Comparison of ENCODE assay signal across 26 mouse cellular contexts in genomic region chr6:17112081-17112480, GRCm38 (mm10).
"Had no signal": no experiment of that assay in that cellular context is flagged by ENCODE, and none has a peak within 500 bp of the region (broad histone marks: within the 10 kb centered on the region; RNA-seq: fewer than 3 reads in every experiment).

No protein-coding gene starts in this region.

- H3K4me1 ChIP-seq: embryonic facial prominence, embryonic 12.5 days; embryonic facial prominence, embryonic 13.5 days; embryonic facial prominence, embryonic 15.5 days; forebrain, embryonic 10.5 days; forebrain, embryonic 12.5 days; forebrain, embryonic 13.5 days had no signal

- ATAC-seq: forebrain, embryonic 13.5 days; forebrain, embryonic 14.5 days; forebrain, embryonic 15.5 days; forebrain, embryonic 16.5 days; forebrain, postnatal 0 days had no signal

- H3K4me2 ChIP-seq: embryonic facial prominence, embryonic 12.5 days; embryonic facial prominence, embryonic 13.5 days; embryonic facial prominence, embryonic 15.5 days; forebrain, embryonic 12.5 days; forebrain, embryonic 13.5 days; forebrain, embryonic 15.5 days had no signal

- H3K27ac ChIP-seq: embryonic facial prominence, embryonic 10.5 days; embryonic facial prominence, embryonic 12.5 days; embryonic facial prominence, embryonic 13.5 days; embryonic facial prominence, embryonic 15.5 days; forebrain, embryonic 10.5 days; forebrain, embryonic 12.5 days; forebrain, embryonic 13.5 days; forebrain, embryonic 15.5 days; heart, adult 2 months had no signal

- H3K4me3 ChIP-seq: embryonic facial prominence, embryonic 10.5 days; embryonic facial prominence, embryonic 12.5 days; embryonic facial prominence, embryonic 13.5 days; embryonic facial prominence, embryonic 15.5 days; erythroblast, embryonic 14.5 days; forebrain, embryonic 10.5 days; forebrain, embryonic 12.5 days; forebrain, embryonic 13.5 days; forebrain, embryonic 15.5 days; gastrocnemius, adult 2 months; heart, adult 2 months had no signal

- H3K9me3 ChIP-seq: embryonic facial prominence, embryonic 10.5 days; embryonic facial prominence, embryonic 12.5 days; embryonic facial prominence, embryonic 13.5 days; embryonic facial prominence, embryonic 15.5 days; forebrain, embryonic 10.5 days; forebrain, embryonic 12.5 days; forebrain, embryonic 13.5 days; forebrain, embryonic 15.5 days had no signal

- H3K27me3 ChIP-seq: embryonic facial prominence, embryonic 12.5 days; embryonic facial prominence, embryonic 13.5 days; embryonic facial prominence, embryonic 15.5 days; forebrain, embryonic 12.5 days; forebrain, embryonic 13.5 days; forebrain, embryonic 15.5 days had no signal

- DNase-seq: cerebellum, adult 9-10 months; cerebellum, adult 9-11 months; cerebellum, postnatal 10 days; cerebellum, postnatal 14 days; cerebellum, postnatal 25 days; cerebellum, postnatal 36 days; embryo, embryonic 11 days; forebrain, postnatal 0 days; gastrocnemius, adult 2 months; gastrocnemius, postnatal 10 days; gastrocnemius, postnatal 14 days; gastrocnemius, postnatal 25 days; gastrocnemius, postnatal 36 days; heart, adult 18-20 months; heart, adult 2 months had no signal

- H3K36me3 ChIP-seq: embryonic facial prominence, embryonic 10.5 days; embryonic facial prominence, embryonic 12.5 days; embryonic facial prominence, embryonic 13.5 days; embryonic facial prominence, embryonic 15.5 days; forebrain, embryonic 10.5 days; forebrain, embryonic 12.5 days; forebrain, embryonic 15.5 days had no signal

- H3K9ac ChIP-seq: embryonic facial prominence, embryonic 12.5 days; embryonic facial prominence, embryonic 13.5 days; embryonic facial prominence, embryonic 15.5 days; forebrain, embryonic 12.5 days; forebrain, embryonic 13.5 days; forebrain, embryonic 15.5 days; forebrain, postnatal 0 days had no signal
